Mouse (Mus musculus): ENCODE measurements around the gene Parvg. TPM values are rescaled to one million over a fixed set of nuclear protein-coding genes. Genes with fewer than 3 reads are reported as not detected.

The Parvg gene
- polyA plus RNA-seq, 1 experiment from 2014 or later: 1.0 TPM

DNA sequence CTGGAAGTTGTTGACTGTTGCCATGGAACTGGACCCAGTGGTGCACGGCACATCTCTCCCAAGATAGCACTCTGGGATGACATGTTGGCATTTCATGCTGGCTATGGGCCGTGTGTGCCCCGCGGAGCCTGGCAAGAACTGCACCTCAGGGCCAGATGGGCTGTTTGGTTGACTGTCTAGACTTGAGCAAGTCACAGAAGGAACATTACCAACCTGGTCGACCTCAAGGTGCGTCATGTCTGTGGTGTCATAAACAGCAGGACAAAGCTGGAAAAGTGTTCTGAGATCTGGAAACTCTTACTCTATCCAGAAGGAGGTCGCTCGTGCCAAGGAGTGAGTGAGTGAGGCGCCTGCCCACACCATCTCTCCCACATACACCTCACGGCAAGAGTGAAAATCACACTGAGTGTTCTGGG is 42.8 kb downstream of the Parvg start:
- no peak overlapping the region for H3K4me3 ChIP-seq
- H3K9me3 ChIP-seq: no peaks in the 10 kb centered on the region
- H3K4me2 ChIP-seq (replicated peaks): no peak overlapping the region
- no peak overlapping the region for H3K9ac ChIP-seq (replicated peaks)
- peaks cover 13% of the 10 kb centered on the region for H3K4me1 ChIP-seq
- 79% methylated on average over 10 of the region's 10 CpGs for WGBS
- peak overlapping the region; percentile 19 for H3K27ac ChIP-seq (replicated peaks)
- H3K27me3 ChIP-seq: no peaks in the 10 kb centered on the region
- ATAC-seq (replicated peaks): no peak; the same call in 1 of the 2 replicates
- no peaks in the 10 kb centered on the region for H3K36me3 ChIP-seq

- H3K4me3 ChIP-seq: no peak overlapping the region
- no peak overlapping the region for H3K27ac ChIP-seq (replicated peaks)
- H3K4me1 ChIP-seq: peaks cover 13% of the 10 kb centered on the region
- H3K9ac ChIP-seq (replicated peaks): no peak overlapping the region
- no peak overlapping the region for H3K4me2 ChIP-seq (replicated peaks)
- WGBS: 81% methylated on average over 8 of the region's 8 CpGs
- no peaks in the 10 kb centered on the region for H3K9me3 ChIP-seq
- H3K27me3 ChIP-seq: no peaks in the 10 kb centered on the region
- ATAC-seq (replicated peaks): no peak
- no peaks in the 10 kb centered on the region for H3K36me3 ChIP-seq
These were observed 43.6 kb downstream of the Parvg start for GRCm38 (mm10) chr15:84367402-84367801.

DNA sequence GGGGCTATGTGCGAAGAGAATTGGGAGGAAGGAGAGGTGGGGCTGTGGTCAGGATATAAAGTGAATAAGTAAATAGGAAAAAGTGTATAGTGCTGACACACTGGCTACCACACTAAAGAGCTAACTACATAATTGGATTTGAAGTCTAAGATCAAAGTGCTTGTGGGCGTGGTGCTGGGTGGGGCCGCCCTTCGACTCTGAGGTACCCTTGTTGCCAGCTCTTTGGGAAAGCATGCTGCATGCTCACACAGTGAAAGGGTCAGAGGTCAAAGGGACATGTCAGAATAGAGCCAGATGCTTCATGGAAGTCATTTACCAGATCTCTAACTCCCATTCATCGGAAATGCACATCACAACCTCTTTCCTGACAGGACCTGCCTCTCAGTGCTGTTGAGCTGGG is 49.0 kb downstream of the Parvg start:
- no peaks in the 10 kb centered on the region for H3K36me3 ChIP-seq
- H3K4me1 ChIP-seq: no peaks in the 10 kb centered on the region
- peaks cover 6% of the 10 kb centered on the region for H3K9me3 ChIP-seq
- 80% methylated on average over 5 of the region's 5 CpGs for WGBS
- no peak overlapping the region for H3K4me3 ChIP-seq
- no peak overlapping the region for H3K9ac ChIP-seq (replicated peaks)
- H3K4me2 ChIP-seq (replicated peaks): no peak overlapping the region
- no peaks in the 10 kb centered on the region for H3K27me3 ChIP-seq
- H3K27ac ChIP-seq (replicated peaks): no peak overlapping the region; the same call in 1 of the 2 replicates
- ATAC-seq (replicated peaks): no peak

- H3K36me3 ChIP-seq: no peaks in the 10 kb centered on the region
These were observed 54.9 kb downstream of the Parvg start for GRCm38 (mm10) chr15:84378734-84379133.

GRCm38 (mm10) chr15:84380181-84380580 is 56.4 kb downstream of the Parvg start:
- ATAC-seq (replicated peaks): no peak
- Histone ChIP-seq H3K27ac (replicated peaks) (no peak overlapping the region), H3K4me1 (no peaks in the 10 kb centered on the region), H3K27me3 (no peaks in the 10 kb centered on the region), H3K4me3 (no peak overlapping the region), H3K36me3 (no peaks in the 10 kb centered on the region), H3K9ac (replicated peaks) (no peak overlapping the region), H3K4me2 (replicated peaks) (no peak overlapping the region), H3K9me3 (peaks cover 2% of the 10 kb centered on the region)
- 83% methylated on average over 10 of the region's 10 CpGs for WGBS

More at GRCm38 (mm10) chr15:84378734-84379133, 54.9 kb downstream of the Parvg start:
- WGBS: 74% methylated on average over 9 of the region's 9 CpGs
- Histone ChIP-seq H3K27ac (replicated peaks) (no peak overlapping the region), H3K4me2 (replicated peaks) (no peak overlapping the region), H3K9me3 (peaks cover 6% of the 10 kb centered on the region), H3K4me1 (no peaks in the 10 kb centered on the region), H3K9ac (replicated peaks) (no peak overlapping the region), H3K4me3 (no peak overlapping the region), H3K27me3 (no peaks in the 10 kb centered on the region)
- ATAC-seq (replicated peaks): no peak

DNA sequence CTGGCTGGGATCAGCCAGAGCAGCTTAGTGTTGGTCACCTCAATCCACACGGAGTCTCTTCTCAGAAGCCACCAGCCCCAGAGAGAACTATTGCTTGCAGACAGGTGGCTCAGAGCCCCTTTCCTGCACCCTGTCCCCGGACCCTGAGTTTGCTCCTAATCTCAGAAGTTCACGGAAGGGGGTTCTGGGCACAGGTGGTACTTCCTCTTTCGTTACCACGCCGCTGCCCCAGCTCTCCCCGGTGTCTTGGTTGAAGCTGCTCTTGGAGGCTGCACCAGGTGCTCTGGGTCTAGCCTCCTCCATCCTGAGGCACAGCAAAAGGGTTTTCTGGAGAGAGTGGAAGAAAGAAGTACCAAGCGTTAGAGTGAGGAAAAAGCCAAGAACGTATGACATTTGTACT is 60.2 kb downstream of the Parvg start:
- no peaks in the 10 kb centered on the region for H3K4me1 ChIP-seq
- H3K36me3 ChIP-seq: peaks cover 3% of the 10 kb centered on the region; the same call in 1 of the 2 replicates
- peaks cover 13% of the 10 kb centered on the region; the same call in 1 of the 2 replicates for H3K9me3 ChIP-seq
- H3K27me3 ChIP-seq: no peaks in the 10 kb centered on the region
- ATAC-seq (replicated peaks): no peak
- no peak overlapping the region for H3K4me2 ChIP-seq (replicated peaks)
- WGBS: 93% methylated on average over 9 of the region's 9 CpGs
- H3K9ac ChIP-seq (replicated peaks): no peak overlapping the region
- H3K4me3 ChIP-seq: no peak overlapping the region
- no peak overlapping the region for H3K27ac ChIP-seq (replicated peaks)

GRCm38 (mm10) chr15:84385995-84386565 is 62.3 kb downstream of the Parvg start:
- Histone ChIP-seq H3K4me2 (replicated peaks) (no peak overlapping the region), H3K4me3 (no peak overlapping the region), H3K9me3 (peaks cover 13% of the 10 kb centered on the region; the same call in 1 of the 2 replicates), H3K9ac (replicated peaks) (no peak overlapping the region), H3K27ac (replicated peaks) (no peak overlapping the region), H3K36me3 (peaks cover 3% of the 10 kb centered on the region; the same call in 1 of the 2 replicates), H3K27me3 (no peaks in the 10 kb centered on the region), H3K4me1 (no peaks in the 10 kb centered on the region)
- no peak for ATAC-seq (replicated peaks)
- 84% methylated on average over 8 of the region's 8 CpGs for WGBS

- Histone ChIP-seq H3K36me3 (peaks cover 3% of the 10 kb centered on the region; the same call in 1 of the 2 replicates), H3K27ac (replicated peaks) (no peak overlapping the region), H3K27me3 (no peaks in the 10 kb centered on the region), H3K9ac (replicated peaks) (no peak overlapping the region), H3K4me3 (no peak overlapping the region), H3K4me1 (peaks cover 6% of the 10 kb centered on the region; the same call in 1 of the 2 replicates), H3K9me3 (peaks cover 13% of the 10 kb centered on the region; the same call in 1 of the 2 replicates), H3K4me2 (replicated peaks) (no peak overlapping the region)
- WGBS: 90% methylated on average over 8 of the region's 8 CpGs
- ATAC-seq (replicated peaks): no peak
These were observed 64.9 kb downstream of the Parvg start for GRCm38 (mm10) chr15:84388698-84389131.

GRCm38 (mm10) chr15:84392131-84392530 is 68.3 kb downstream of the Parvg start:
- Histone ChIP-seq H3K9me3 (peaks cover 9% of the 10 kb centered on the region; the same call in 1 of the 2 replicates), H3K4me1 (peaks cover 6% of the 10 kb centered on the region; the same call in 1 of the 2 replicates), H3K4me3 (no peak overlapping the region), H3K9ac (replicated peaks) (no peak overlapping the region), H3K4me2 (replicated peaks) (no peak overlapping the region), H3K27me3 (no peaks in the 10 kb centered on the region), H3K27ac (replicated peaks) (no peak overlapping the region), H3K36me3 (peaks cover 3% of the 10 kb centered on the region; the same call in 1 of the 2 replicates)
- WGBS: 90% methylated on average over 4 of the region's 4 CpGs
- ATAC-seq (replicated peaks): no peak

Other genes starting within 250 kb of the Parvg start
- gene Sult4a1, start 218.3 kb upstream of the Parvg start, polyA plus RNA-seq (2015; fragmentation: Nextera tagmentation; extraction: Ambion mirVana): 76.7 and 76.8 TPM in 2 replicates
- not detected in 2 replicates for gene Pnpla5, start 200.9 kb upstream of the Parvg start, polyA plus RNA-seq (2015; fragmentation: Nextera tagmentation; extraction: Ambion mirVana)
- gene Pnpla3, start 156.2 kb upstream of the Parvg start, polyA plus RNA-seq (2015; fragmentation: Nextera tagmentation; extraction: Ambion mirVana): 3.4 and 4.0 TPM in 2 replicates
- 83.1 and 89.2 TPM in 2 replicates for gene Samm50, start 131.8 kb upstream of the Parvg start, polyA plus RNA-seq (2015; fragmentation: Nextera tagmentation; extraction: Ambion mirVana)
- 2.8 and 3.8 TPM in 2 replicates for gene Parvb, start 92.0 kb upstream of the Parvg start, polyA plus RNA-seq (2015; fragmentation: Nextera tagmentation; extraction: Ambion mirVana)
- gene Shisal1, start 123.1 kb downstream of the Parvg start, polyA plus RNA-seq (2015; fragmentation: Nextera tagmentation; extraction: Ambion mirVana): 11.3 and 12.5 TPM in 2 replicates
- 65.1 and 68.2 TPM in 2 replicates for gene Rtl6, start 233.8 kb downstream of the Parvg start, polyA plus RNA-seq (2015; fragmentation: Nextera tagmentation; extraction: Ambion mirVana)

Data from forebrain, embryonic 15.5 days (tissue).